Mouse (Mus musculus) frontal cortex, adult (tissue): Measurements from ENCODE around the gene Socs1.

ENCODE experiments used
- ATAC-seq: cut with Nextera tagmentation; 2 replicates; pipeline ENCODE4 v1.9.2; 2017; ENCODE audit warnings: mild to moderate bottlenecking, moderate library complexity, mixed read lengths; ENCODE audit not compliant: low TSS enrichment

Socs1 gene

GRCm38 (mm10) chr16:10786782-10787547 lies 1.6 kb upstream of the Socs1 start:
- ATAC-seq, result no peak

GRCm38 (mm10) chr16:10786288-10786687 lies 952 bp upstream of the Socs1 start:
- ATAC-seq, result peak; percentile 75

- peak; percentile 27 for ATAC-seq
Measured at GRCm38 (mm10) chr16:10784793-10785370, 454 bp downstream of the Socs1 start.

GRCm38 (mm10) chr16:10783883-10784792 lies 1.2 kb downstream of the Socs1 start:
- ATAC-seq, result no peak

GRCm38 (mm10) chr16:10783451-10783850 lies 1.9 kb downstream of the Socs1 start:
- ATAC-seq, result no peak

- ATAC-seq, result no peak
Measured at GRCm38 (mm10) chr16:10783152-10783434, 2.2 kb downstream of the Socs1 start.

GRCm38 (mm10) chr16:10782377-10783151 lies 2.8 kb downstream of the Socs1 start:
- ATAC-seq, result no peak

GRCm38 (mm10) chr16:10781862-10782371 lies 3.4 kb downstream of the Socs1 start:
- no peak for ATAC-seq

GRCm38 (mm10) chr16:10780631-10781120 lies 4.7 kb downstream of the Socs1 start:
- ATAC-seq, result no peak

GRCm38 (mm10) chr16:10777579-10778160 lies 7.7 kb downstream of the Socs1 start:
- ATAC-seq, result no peak

GRCm38 (mm10) chr16:10776322-10776721 lies 9.0 kb downstream of the Socs1 start:
- ATAC-seq, result no peak

- ATAC-seq, result no peak
Measured at GRCm38 (mm10) chr16:10774726-10775125, 10.6 kb downstream of the Socs1 start.

GRCm38 (mm10) chr16:10773543-10773942 lies 11.8 kb downstream of the Socs1 start:
- no peak for ATAC-seq

- no peak for ATAC-seq
Measured at GRCm38 (mm10) chr16:10771769-10772510, 13.4 kb downstream of the Socs1 start.

GRCm38 (mm10) chr16:10770531-10771325 lies 14.6 kb downstream of the Socs1 start:
- ATAC-seq, result no peak

GRCm38 (mm10) chr16:10769661-10770060 lies 15.7 kb downstream of the Socs1 start:
- ATAC-seq, result peak; percentile 97

- no peak for ATAC-seq
Measured at GRCm38 (mm10) chr16:10768821-10769220, 16.5 kb downstream of the Socs1 start.

GRCm38 (mm10) chr16:10767158-10767557 lies 18.2 kb downstream of the Socs1 start:
- ATAC-seq, result peak; percentile 57

- ATAC-seq, result no peak
Measured at GRCm38 (mm10) chr16:10764323-10764722, 21.0 kb downstream of the Socs1 start.
